Mouse (Mus musculus): ENCODE data around the gene Selenon. TPM values are rescaled to one million over a fixed set of nuclear protein-coding genes. Genes with fewer than 3 reads are reported as not detected.
"Not testable (repeated sequence)": the region's sequence is repeated elsewhere in the genome, so short reads cannot be mapped to it uniquely, and the experiment has no call there.

The Selenon gene
- polyA plus RNA-seq, 1 experiment from 2014 or later, result 11.6 TPM

GRCm38 (mm10) chr4:134514309-134514930, 37.5 kb downstream of the Selenon start:
- WGBS, result 79% methylated on average over 11 of the region's 11 CpGs
- Histone ChIP-seq H3K4me3 (replicated peaks) (no peak overlapping the region), H3K4me1 (peaks cover 43% of the 10 kb centered on the region), H3K27ac (no peak overlapping the region), H3K9ac (no peak overlapping the region), H3K9me3 (replicated peaks) (no peaks in the 10 kb centered on the region), H3K36me3 (no peaks in the 10 kb centered on the region), H3K4me2 (no peak overlapping the region), H3K27me3 (no peaks in the 10 kb centered on the region)
- ATAC-seq (replicated peaks; ENCODE audit: low FRiP score), result no peak

DNA sequence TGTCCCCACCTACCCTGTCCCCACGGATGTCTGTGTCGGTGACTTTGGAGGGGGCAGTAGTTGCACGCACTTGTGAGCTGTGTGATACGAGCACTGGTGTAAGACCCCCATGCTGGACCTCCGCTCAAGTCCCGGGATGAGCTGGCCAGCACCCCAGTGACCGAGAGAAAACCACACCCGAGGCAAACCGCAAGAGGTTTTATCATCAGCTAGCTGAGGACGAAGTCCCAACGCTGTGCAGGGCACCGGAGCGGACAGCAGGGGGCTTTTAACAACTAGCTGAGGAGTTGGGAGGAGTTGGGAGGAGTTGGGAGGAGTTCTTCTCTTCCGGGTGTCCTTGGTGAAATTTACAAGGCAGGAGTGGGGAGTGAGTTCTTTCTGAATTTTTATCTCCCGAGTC, 39.2 kb downstream of the Selenon start:
- no peaks in the 10 kb centered on the region for H3K27me3 ChIP-seq
- no peaks in the 10 kb centered on the region for H3K9me3 ChIP-seq (replicated peaks)
- H3K36me3 ChIP-seq, result no peaks in the 10 kb centered on the region
- peak overlapping the region; percentile 56 for H3K4me2 ChIP-seq
- peak overlapping the region; percentile 43; the same call in 1 of the 2 replicates for H3K27ac ChIP-seq
- H3K4me3 ChIP-seq (replicated peaks), result peak overlapping the region; percentile 27
- H3K9ac ChIP-seq, result no peak overlapping the region
- peaks cover 42% of the 10 kb centered on the region for H3K4me1 ChIP-seq
- 12% methylated on average over 15 of the region's 15 CpGs for WGBS
- ATAC-seq (replicated peaks; ENCODE audit: low FRiP score), result peak; percentile 31

- Histone ChIP-seq H3K27ac (no peak overlapping the region), H3K9ac (peak overlapping the region; percentile 67), H3K27me3 (no peaks in the 10 kb centered on the region), H3K9me3 (replicated peaks) (no peaks in the 10 kb centered on the region), H3K4me1 (peaks cover 35% of the 10 kb centered on the region), H3K36me3 (no peaks in the 10 kb centered on the region), H3K4me2 (peak overlapping the region; percentile 95), H3K4me3 (replicated peaks) (peak overlapping the region; percentile 64)
- WGBS, result 67% methylated on average over 6 of the region's 6 CpGs
- no peak for ATAC-seq (replicated peaks; ENCODE audit: low FRiP score)
Observed at GRCm38 (mm10) chr4:134511730-134512129, 40.2 kb downstream of the Selenon start.

GRCm38 (mm10) chr4:134510845-134511411, 41.0 kb downstream of the Selenon start, which contains the start of gene Aunip:
TSS of gene Aunip (plus strand) at chr4:134510999.
- H3K4me2 ChIP-seq, result peak within 1 kb of the TSS; percentile 95
- peak within 1 kb of the TSS; percentile 67 for H3K9ac ChIP-seq
- WGBS, result under 1% methylated on average over 42 of the region's 42 CpGs
- no peak within 1 kb of the TSS for H3K27ac ChIP-seq
- no peaks in the 10 kb centered on the region for H3K27me3 ChIP-seq
- H3K36me3 ChIP-seq, result no peaks in the 10 kb centered on the region
- peak; percentile 96 for ATAC-seq (replicated peaks; ENCODE audit: low FRiP score)
- no peaks in the 10 kb centered on the region for H3K9me3 ChIP-seq (replicated peaks)
- H3K4me1 ChIP-seq, result peaks cover 33% of the 10 kb centered on the region
- peak within 1 kb of the TSS; percentile 64 for H3K4me3 ChIP-seq (replicated peaks)

DNA sequence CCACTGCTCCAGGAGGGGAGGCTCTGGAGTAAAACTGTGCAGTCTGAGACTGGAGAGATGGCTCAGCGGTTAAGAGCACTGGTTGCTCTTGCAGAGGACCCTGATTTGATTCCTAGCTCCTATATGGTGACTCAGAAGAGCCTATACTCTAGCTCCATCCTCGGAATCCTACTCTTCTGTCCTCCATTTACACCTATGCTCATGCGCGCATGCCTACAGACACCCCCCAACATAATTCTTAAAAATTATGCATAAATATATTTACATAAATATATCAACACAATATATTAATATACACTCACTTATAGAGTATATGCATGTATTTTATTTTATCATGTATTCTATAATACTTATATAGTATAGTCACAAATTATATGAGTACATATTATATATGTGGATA, 41.6 kb downstream of the Selenon start:
- no peaks in the 10 kb centered on the region for H3K9me3 ChIP-seq (replicated peaks)
- H3K4me3 ChIP-seq (replicated peaks), result peak overlapping the region; percentile 64
- no peaks in the 10 kb centered on the region for H3K27me3 ChIP-seq
- peak overlapping the region; percentile 95 for H3K4me2 ChIP-seq
- WGBS, result 79% methylated on average over 4 of the region's 4 CpGs
- no peak for ATAC-seq (replicated peaks; ENCODE audit: low FRiP score)
- no peak overlapping the region for H3K27ac ChIP-seq
- peaks cover 33% of the 10 kb centered on the region for H3K4me1 ChIP-seq
- H3K36me3 ChIP-seq, result no peaks in the 10 kb centered on the region
- H3K9ac ChIP-seq, result 0 out of 2 replicates have a peak overlapping the region, but pooled peaks have one; percentile 10

DNA sequence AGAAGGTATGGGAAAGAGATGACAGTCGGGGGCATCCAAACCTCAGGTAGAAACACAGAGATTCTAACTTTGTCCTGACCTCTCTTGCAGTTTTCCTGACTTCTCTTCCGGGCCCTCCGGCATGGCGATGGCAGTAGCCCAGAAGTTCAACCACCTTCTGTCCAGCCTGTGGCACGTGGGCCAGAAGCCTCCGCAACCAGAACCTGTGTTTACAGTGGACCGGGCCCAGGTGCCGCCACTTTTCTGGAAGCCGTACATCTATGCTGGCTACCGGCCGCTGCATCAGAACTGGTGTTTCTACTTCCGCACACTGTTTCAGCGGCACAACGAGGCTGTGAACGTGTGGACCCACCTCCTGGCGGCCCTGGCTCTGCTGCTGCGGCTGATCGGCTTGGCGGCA, 45.3 kb downstream of the Selenon start:
- H3K4me3 ChIP-seq (replicated peaks), result no peak overlapping the region
- no peaks in the 10 kb centered on the region for H3K36me3 ChIP-seq
- no peak overlapping the region for H3K4me2 ChIP-seq
- 87% methylated on average over 19 of the region's 19 CpGs for WGBS
- H3K27ac ChIP-seq, result no peak overlapping the region
- H3K9me3 ChIP-seq (replicated peaks), result no peaks in the 10 kb centered on the region
- no peaks in the 10 kb centered on the region for H3K27me3 ChIP-seq
- H3K9ac ChIP-seq, result no peak overlapping the region
- ATAC-seq (replicated peaks; ENCODE audit: low FRiP score), result no peak
- peaks cover 11% of the 10 kb centered on the region for H3K4me1 ChIP-seq

GRCm38 (mm10) chr4:134505966-134506594, 45.9 kb downstream of the Selenon start:
- no peaks in the 10 kb centered on the region for H3K9me3 ChIP-seq (replicated peaks)
- no peak for ATAC-seq (replicated peaks; ENCODE audit: low FRiP score)
- H3K27ac ChIP-seq, result no peak overlapping the region
- 82% methylated on average over 3 of the region's 4 CpGs for WGBS
- H3K9ac ChIP-seq, result no peak overlapping the region
- H3K4me1 ChIP-seq, result peaks cover 4% of the 10 kb centered on the region
- no peak overlapping the region for H3K4me2 ChIP-seq
- H3K27me3 ChIP-seq, result no peaks in the 10 kb centered on the region
- no peak overlapping the region for H3K4me3 ChIP-seq (replicated peaks)
- H3K36me3 ChIP-seq, result no peaks in the 10 kb centered on the region

DNA sequence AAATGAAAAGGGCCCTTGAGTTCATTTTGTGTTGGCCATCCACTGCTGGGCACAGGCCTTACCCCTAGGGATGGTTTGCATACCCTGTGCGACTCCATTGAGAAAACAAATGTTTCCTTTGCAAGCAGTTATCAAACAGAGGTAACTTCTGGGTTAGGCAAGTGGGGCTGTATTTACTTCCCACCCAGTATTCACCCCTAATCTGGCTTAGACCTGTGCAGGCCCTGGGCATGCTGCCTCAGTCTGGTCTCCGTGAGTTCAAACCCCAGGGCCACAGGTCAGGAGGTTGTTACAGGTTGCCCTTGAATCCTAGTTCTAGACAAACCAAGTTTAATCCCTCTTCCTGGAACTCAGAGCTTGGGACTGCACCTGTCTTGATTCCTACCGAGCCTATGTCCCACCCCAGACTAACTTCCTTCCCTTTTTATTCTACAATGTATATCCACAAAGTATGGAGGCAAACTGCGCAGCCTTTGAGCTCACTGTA, 46.6 kb downstream of the Selenon start:
- Histone ChIP-seq H3K36me3 (no peaks in the 10 kb centered on the region), H3K4me3 (replicated peaks) (no peak overlapping the region), H3K9ac (no peak overlapping the region), H3K27ac (no peak overlapping the region), H3K4me2 (no peak overlapping the region), H3K4me1 (no peaks in the 10 kb centered on the region), H3K9me3 (replicated peaks) (no peaks in the 10 kb centered on the region), H3K27me3 (no peaks in the 10 kb centered on the region)
- ATAC-seq (replicated peaks; ENCODE audit: low FRiP score), result no peak
- 90% methylated on average over 4 of the region's 4 CpGs for WGBS

DNA sequence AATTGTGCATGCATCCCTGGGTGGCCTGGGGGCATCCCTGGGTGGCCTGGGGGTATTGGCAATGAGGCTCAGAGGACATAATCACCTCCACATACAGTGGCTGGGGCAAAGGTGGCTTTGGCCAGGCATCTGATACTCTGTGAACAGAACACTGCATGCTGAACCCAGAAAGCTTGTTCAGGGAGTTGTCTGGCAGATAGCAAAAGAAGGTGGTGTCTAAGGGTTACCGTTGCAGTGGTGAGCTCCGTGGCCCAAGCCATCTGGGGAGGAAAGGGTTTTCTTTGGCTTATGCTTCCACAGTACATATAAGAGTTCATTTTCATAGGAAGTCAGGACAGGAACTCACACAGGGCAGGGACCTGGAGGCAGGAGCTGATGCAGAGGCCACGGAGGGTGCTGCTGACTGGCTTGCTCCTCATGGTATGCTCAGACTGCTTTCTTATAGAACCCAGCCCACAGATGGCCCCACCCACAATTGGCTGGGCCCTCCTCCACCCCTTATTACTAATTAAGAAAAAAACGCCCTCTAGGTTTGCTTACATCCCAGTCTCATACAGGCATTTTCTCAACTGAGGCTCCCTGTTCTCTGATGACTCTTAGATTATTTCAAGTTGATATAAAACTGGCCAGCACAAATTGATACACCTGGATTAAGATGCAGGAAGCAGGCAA, 48.1 kb downstream of the Selenon start:
- Histone ChIP-seq H3K27me3 (no peaks in the 10 kb centered on the region), H3K9ac (no peak overlapping the region), H3K36me3 (no peaks in the 10 kb centered on the region), H3K4me1 (no peaks in the 10 kb centered on the region), H3K27ac (no peak overlapping the region), H3K9me3 (replicated peaks) (no peaks in the 10 kb centered on the region), H3K4me3 (replicated peaks) (no peak overlapping the region), H3K4me2 (no peak overlapping the region)
- ATAC-seq (replicated peaks; ENCODE audit: low FRiP score), result no peak
- 75% methylated on average over 4 of the region's 4 CpGs for WGBS

DNA sequence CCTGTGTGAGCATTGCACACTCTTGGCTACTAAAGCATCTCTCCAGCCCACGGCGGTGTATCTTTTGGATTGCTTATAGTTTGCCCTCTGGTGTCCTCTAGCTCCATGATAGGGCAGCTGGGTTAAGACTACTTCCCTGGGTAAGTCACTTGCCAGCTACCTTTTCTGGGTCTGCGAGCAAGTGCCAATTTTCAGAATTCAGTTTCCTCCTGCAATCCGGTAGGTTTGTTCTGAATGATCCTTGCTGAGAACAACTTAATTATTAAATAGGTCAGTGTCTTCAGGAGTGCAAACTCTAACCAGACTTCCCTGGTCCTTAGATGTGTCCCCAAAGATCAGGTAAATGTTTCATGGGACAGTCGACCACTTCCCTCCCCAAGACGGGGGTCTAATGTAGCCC, 50.9 kb downstream of the Selenon start:
- Histone ChIP-seq H3K9me3 (replicated peaks) (no peaks in the 10 kb centered on the region), H3K27ac (no peak overlapping the region), H3K4me1 (peaks cover 18% of the 10 kb centered on the region), H3K36me3 (no peaks in the 10 kb centered on the region), H3K4me2 (no peak overlapping the region), H3K9ac (no peak overlapping the region), H3K4me3 (replicated peaks) (no peak overlapping the region), H3K27me3 (no peaks in the 10 kb centered on the region)
- 96% methylated on average over 6 of the region's 6 CpGs for WGBS
- ATAC-seq (replicated peaks; ENCODE audit: low FRiP score), result no peak

- not testable (repeated sequence) for H3K36me3 ChIP-seq; H3K9ac ChIP-seq; H3K27me3 ChIP-seq; H3K27ac ChIP-seq; H3K9me3 ChIP-seq (replicated peaks); H3K4me3 ChIP-seq (replicated peaks); ATAC-seq (replicated peaks; ENCODE audit: low FRiP score); H3K4me2 ChIP-seq
- 86% methylated on average over 6 of the region's 6 CpGs for WGBS
- H3K4me1 ChIP-seq, result peaks cover 33% of the 10 kb centered on the region
Observed at GRCm38 (mm10) chr4:134498983-134499382, 53.0 kb downstream of the Selenon start.
